Mouse (Mus musculus): Measurements from ENCODE around the gene Cbx1.

Cbx1 gene

DNA sequence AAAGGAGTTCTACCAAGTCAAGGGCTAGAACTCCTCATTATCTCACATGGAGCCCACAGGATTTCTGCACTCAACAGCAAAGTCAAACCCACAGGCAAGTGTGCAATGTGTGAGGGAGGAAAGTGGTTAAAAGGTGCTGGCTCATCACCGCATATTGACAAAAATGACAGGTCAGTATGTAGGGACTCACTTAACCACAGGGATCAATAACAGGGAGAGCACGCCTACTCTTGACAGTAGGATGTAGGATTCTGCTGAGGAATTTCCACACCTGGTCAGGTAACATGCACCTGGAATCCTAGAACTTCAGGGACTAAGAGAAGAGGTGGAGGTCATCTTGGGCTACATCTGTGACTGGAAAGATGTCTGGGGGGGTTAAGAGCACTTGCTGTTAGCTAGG is 27.0 kb downstream of the Cbx1 start:
- no peak for DNase-seq (ENCODE audit: low spot score in 2 of 2)

DNA sequence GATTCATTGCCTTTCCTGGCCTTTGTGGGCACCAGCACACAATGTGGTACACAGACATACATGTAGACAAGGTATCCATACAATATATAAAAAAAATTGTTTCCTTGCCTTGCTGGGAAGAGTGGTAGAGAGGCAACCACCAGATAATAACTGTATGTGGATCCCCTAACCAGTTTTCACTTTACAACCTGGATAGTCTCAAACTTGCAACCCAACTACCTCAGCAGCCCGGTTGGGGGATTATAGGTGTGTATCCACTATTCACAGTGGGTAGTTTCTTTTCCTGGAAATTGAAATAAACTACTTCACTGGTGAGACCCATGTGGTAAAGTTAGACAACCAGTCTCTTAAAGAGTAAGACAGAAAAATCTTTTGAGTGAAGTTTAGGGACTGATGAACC is 27.6 kb downstream of the Cbx1 start:
- DNase-seq (ENCODE audit: low spot score in 2 of 2) = no peak

- DNase-seq (ENCODE audit: low spot score in 2 of 2) = no peak
Observed at GRCm38 (mm10) chr11:96816979-96817378, 28.1 kb downstream of the Cbx1 start.

- DNase-seq (ENCODE audit: low spot score in 2 of 2) = no peak
Observed at GRCm38 (mm10) chr11:96818128-96818710, 29.3 kb downstream of the Cbx1 start.

- no peak for DNase-seq (ENCODE audit: low spot score in 2 of 2)
Observed at GRCm38 (mm10) chr11:96821956-96822355, 33.0 kb downstream of the Cbx1 start.

DNA sequence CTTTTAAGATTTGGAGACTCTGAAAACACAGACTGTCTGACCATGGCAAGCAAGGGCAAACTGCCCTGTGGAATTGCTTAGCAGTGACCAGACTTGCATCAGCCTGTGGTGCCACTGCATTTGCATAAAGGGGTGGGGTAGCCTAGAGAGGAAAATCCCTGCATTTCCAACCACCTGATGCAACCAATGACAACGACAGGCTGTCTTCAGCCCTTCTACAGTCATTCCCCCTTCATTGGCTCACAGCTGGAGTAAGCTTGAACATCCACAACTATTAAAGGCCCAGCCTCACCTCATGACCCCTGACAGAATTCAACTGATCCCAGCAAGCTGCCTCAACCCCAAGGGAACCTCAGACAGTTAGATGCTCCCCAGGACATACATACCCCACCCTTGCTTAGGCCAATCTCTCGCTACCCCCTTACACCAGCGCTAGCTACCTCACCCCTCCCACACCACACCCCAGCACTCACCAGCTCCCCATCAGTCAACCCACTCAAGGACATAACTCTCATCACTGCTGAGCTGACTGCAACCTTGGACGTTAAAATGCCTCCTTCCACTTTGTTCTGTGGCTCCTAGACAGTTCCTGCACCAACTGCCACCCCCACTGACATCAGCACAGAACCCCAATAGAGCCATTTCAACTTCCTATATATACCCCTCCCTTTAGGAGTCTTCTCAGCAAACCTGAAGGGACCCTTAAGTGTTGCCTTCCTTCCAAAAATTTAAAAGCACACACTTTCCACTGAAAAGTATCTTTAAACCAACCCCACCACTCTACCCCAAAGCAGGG is 33.9 kb downstream of the Cbx1 start:
- no peak for DNase-seq (ENCODE audit: low spot score in 2 of 2)

GRCm38 (mm10) chr11:96823471-96823837 is 34.5 kb downstream of the Cbx1 start:
- no peak for DNase-seq (ENCODE audit: low spot score in 2 of 2)

DNA sequence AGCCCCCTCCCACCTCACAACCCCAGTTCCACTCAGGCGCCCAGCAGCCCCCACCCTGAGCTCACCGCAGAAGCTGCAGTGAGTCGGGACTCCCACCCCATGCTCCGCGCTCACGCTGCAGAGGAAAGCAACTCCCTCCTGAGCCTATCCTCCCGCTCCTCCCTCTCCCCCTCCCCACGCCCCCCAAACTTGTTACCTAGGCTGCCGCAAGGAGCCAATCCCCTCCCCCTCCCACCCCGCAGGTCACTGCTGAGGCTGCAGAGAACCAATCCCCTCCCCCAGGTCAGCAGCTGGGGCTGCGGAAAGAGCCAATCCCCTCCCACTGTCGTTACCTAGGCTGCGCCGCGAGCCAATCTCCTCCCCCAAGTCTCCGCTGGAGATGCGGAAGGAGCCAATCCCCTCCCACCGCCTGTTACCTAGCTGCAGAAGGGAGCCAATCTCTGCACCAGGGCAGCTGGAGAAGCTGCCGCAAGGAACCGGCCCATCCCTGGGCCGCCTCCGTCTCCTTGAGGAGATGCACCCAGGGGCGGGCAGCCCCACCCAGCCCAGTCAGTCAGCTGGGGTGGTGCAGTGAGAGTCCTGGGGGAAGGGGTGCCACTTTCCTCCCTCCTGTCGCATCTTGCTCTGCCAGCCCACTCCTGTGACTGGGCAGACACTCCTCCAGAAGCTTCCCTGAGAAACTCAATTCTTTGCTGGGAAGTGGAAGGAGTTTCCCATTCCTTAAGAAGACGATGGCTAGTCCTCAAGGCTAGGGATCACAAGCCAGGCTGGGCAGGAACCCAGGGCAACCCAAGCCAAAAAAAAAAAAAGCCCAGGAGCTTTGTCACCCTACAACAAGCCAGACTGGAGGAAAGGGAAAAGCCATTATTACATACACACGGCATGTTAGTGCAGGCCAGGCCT is 35.2 kb downstream of the Cbx1 start:
- peak; percentile 80 to 87 for DNase-seq (ENCODE audit: low spot score in 2 of 2)

- DNase-seq (ENCODE audit: low spot score in 2 of 2) = no peak
Observed at GRCm38 (mm10) chr11:96824783-96825495, 36.0 kb downstream of the Cbx1 start.

- no peak for DNase-seq (ENCODE audit: low spot score in 2 of 2)
Observed at GRCm38 (mm10) chr11:96826481-96826880, 37.6 kb downstream of the Cbx1 start.

GRCm38 (mm10) chr11:96827062-96827581 is 38.2 kb downstream of the Cbx1 start:
- no peak for DNase-seq (ENCODE audit: low spot score in 2 of 2)

DNA sequence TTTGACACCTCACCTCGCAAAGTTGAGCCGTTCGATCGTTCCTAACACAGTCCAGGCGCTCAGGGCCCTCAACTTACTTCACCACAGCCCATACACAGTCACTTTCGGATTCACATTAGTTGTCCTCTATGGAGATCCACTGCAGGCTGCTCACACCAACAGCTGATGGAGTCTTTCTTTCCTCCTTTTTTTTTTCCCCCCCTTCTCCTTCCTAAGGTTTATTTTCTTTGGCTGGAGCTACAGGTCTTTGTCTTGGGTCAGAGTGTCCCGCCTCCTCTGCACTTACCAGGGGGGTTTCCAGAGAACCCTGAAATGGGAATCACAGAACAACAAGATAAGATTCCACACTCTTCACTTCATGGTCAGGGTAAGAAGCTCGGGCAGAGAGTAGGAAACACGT is 39.0 kb downstream of the Cbx1 start:
- no peak for DNase-seq (ENCODE audit: low spot score in 2 of 2)

GRCm38 (mm10) chr11:96828881-96829280 is 40.0 kb downstream of the Cbx1 start:
- DNase-seq (ENCODE audit: low spot score in 2 of 2) = no peak

- DNase-seq (ENCODE audit: low spot score in 2 of 2) = peak; percentile 58 to 59
Observed at GRCm38 (mm10) chr11:96829403-96829812, 40.5 kb downstream of the Cbx1 start.

- DNase-seq (ENCODE audit: low spot score in 2 of 2) = peak; percentile 97 to 99
Observed at GRCm38 (mm10) chr11:96829813-96830538, 41.0 kb downstream of the Cbx1 start, which contains the start of gene Nfe2l1. TSS of gene Nfe2l1 (minus strand) at chr11:96829968.

DNA sequence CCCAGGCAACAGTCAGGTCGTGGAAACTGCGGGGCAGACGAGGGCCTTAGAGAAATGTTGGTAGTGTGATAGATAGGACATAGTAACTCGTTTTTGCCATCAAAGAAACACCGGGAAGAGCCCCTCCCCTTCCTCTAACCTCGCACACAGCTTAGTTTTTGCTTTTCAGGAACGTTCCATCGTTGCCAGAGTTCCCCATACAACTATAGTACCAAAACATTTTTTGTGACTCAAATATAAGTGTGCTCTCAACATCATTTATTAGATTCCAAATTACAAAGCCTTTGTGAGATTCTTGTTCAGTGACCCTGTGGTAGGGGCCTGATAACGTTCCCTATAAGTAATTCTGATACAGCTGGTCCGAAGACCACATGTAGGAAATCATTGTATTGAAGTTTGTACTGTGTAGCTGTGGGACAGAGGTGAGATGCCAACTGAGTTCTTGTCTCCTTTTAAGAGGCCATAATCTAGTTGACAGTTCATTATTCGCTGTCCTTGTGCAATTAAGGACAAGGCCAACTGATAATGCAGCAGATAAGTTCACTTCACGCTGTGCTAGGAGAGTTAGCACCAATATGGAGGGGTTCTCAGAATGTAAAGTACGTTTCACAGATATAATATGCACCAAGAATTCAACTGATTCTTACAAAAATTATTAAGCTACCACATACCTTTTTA is 41.8 kb downstream of the Cbx1 start:
- no peak for DNase-seq (ENCODE audit: low spot score in 2 of 2)

DNA sequence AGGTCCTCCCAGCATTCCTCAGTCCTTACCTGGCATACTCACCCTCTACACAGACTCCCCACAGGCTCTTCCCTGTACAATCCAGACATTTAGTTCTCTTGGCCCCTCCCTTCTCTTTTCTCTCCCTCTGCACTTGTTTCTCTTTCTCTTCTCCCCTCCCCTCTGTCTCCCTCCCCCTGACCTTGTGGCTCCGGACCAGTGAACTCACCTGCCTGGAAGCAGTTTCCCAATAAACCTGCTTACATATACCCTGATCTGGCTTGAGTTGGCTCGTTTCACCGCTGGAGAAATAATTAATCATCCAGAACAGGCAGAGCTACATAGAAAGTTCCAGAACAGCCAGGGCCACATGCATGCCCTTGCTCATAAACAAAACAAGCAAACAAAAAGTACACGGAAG is 42.6 kb downstream of the Cbx1 start:
- no peak for DNase-seq (ENCODE audit: low spot score in 2 of 2)

- no peak for DNase-seq (ENCODE audit: low spot score in 2 of 2)
Observed at GRCm38 (mm10) chr11:96832541-96832940, 43.6 kb downstream of the Cbx1 start.

DNA sequence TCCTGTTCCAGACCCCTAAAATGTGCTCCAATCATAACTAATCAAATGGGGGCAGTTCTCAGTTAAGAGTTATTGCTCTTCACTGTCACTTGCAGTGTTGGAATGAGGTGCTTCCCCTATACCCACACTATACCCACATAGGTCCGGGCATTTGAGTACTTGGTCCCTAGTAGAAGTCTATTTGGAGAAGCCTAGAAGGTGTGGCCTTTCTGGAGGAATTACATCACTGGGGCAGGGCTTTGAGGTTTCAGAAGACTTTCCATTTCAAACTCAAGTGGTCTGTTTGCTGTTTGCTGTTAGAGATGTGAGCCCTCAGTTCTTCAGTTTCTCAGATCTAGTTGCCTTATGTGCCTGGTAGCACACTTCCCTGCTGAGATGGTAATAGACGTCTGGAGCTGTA is 44.0 kb downstream of the Cbx1 start:
- no peak for DNase-seq (ENCODE audit: low spot score in 2 of 2)

GRCm38 (mm10) chr11:96834127-96834526 is 45.2 kb downstream of the Cbx1 start:
- no peak for DNase-seq (ENCODE audit: low spot score in 2 of 2)
